Mouse (Mus musculus) E14TG2a.4 (cell line): ENCODE data around the gene Umad1.

ENCODE experiments used
- CTCF ChIP-seq: conservative IDR thresholded peaks from 2 replicates; pipeline ENCODE4 v1.5.1; 2014; ENCODE audit warnings: low read length
- NANOG ChIP-seq: IDR thresholded peaks from 2 replicates; pipeline ENCODE4 v1.6.1; 2014; ENCODE audit warnings: borderline replicate concordance, low read length, mixed read lengths

DNA sequence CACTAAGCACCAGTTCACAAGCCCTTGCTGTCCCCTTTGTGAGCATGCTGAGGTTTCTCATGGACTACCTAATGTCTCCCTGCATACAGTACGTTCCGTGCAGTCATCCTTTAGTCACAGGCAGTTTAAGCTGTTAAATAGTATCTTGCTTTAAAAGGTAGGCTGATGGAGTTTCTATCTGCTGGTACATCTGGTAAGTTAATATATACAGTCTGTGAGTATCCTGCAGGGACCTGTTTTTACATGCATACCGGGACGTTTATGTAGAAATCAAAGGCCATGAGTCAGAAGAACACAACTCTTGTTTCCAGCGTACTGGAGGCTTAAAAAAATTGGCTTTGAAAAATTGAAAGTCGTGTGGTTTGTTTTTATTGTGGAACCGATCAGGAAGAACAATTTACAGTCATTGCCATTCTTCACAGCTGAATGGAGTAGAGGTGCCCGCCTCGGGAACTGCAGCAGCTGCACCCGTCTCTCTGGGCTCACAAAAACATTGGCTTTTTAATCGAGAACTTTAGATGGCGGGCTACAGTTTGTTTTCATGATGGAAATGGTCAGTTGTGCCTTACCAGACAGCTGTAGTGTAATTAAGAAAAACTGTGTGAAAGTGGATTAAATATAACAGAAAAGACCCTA, 93.6 kb downstream of the Umad1 start:
- no peak for TF ChIP-seq CTCF
- TF ChIP-seq NANOG: no peak
